Comparison of ENCODE assay signal across 26 mouse cellular contexts in the genomic region with DNA sequence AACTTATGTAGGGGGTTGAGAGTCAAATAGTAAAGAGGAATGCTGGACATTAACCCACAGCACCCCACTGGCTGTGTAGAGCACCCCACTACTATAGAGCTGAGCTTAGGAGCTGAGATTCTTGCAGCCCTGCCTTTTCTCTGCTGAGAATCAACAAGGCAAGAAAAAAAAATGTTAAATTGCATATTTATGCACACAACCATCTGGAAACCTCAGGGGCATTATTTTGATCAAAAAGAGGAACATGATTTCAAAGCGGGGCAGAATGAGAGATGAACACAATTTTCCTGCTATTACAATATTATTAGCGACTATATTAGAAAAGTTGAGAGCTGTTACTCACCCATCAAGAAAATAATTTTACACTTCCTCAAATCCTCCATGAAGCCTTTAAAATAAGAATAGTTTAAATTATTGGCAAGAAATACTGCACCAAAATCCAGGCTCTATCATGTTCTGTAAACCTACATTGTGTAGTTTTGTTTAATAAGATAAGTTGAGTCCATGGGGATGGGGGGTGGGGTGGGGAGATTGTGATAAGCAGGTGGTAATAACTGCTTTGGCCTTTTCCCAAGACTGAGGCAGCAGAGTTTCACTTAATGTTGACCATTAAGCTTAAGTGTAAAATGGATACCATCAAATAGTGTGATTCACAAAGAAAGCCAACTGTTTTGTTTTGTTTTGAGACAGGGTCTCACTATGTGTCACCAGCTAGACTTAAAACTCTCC.
DNase-seq lines count a peak whose midpoint lies in the region; ATAC-seq and TF ChIP-seq lines count a peak whose summit lies in the region.
"Had no signal": no experiment of that assay in that cellular context is flagged by ENCODE, and none has a peak within 500 bp of the region (broad histone marks: within the 10 kb centered on the region; RNA-seq: fewer than 3 reads in every experiment).

No protein-coding gene starts in this region.

- no peak for TF ChIP-seq CTCF in liver, postnatal 0 days (IDR thresholded peaks at IDR 0.05; ENCODE audit: low read depth)

- no peak for DNase-seq in liver, postnatal 0 days
- DNase-seq in liver, result no peak
- DNase-seq in layer of hippocampus, adult 9-11 months, result no peak
- DNase-seq in cerebellum, adult 8-10 months, result no peak
- DNase-seq: adrenal gland, adult 2 months; adrenal gland, postnatal 10 days; adrenal gland, postnatal 25 days; B cell, adult 2 months; cerebellum, adult 11 months; cerebellum, adult 18-20 months; cerebellum, adult 9-10 months; cerebellum, postnatal 10 days; cerebellum, postnatal 25 days; embryo, embryonic 11 days had no signal

- H3K4me2 ChIP-seq in liver, postnatal 0 days (ENCODE audit: low read depth, low read length), result no peak overlapping the region
- H3K4me2 ChIP-seq: embryonic facial prominence, embryonic 13.5 days; embryonic facial prominence, embryonic 15.5 days; forebrain, embryonic 12.5 days had no signal

- H3K4me3 ChIP-seq in liver, postnatal 0 days (ENCODE audit: low read depth, low read length), result no peak overlapping the region
- H3K4me3 ChIP-seq: embryonic facial prominence, embryonic 13.5 days; embryonic facial prominence, embryonic 15.5 days; erythroblast, embryonic 14.5 days; forebrain, embryonic 10.5 days; forebrain, embryonic 12.5 days had no signal

- H3K27ac ChIP-seq in liver, postnatal 0 days (ENCODE audit: low read depth), result no peak overlapping the region
- H3K27ac ChIP-seq: embryonic facial prominence, embryonic 13.5 days; embryonic facial prominence, embryonic 15.5 days; forebrain, embryonic 10.5 days; forebrain, embryonic 12.5 days had no signal

- TF ChIP-seq EP300 in liver, postnatal 0 days (IDR thresholded peaks at IDR 0.05; ENCODE audit: low read depth), result peak; percentile 19; the same call in 1 of the 2 replicates

- H3K27me3 ChIP-seq in liver, postnatal 0 days (ENCODE audit: insufficient read depth, low read length), result no peaks in the 10 kb centered on the region
- H3K27me3 ChIP-seq: embryonic facial prominence, embryonic 13.5 days; embryonic facial prominence, embryonic 15.5 days; forebrain, embryonic 12.5 days; Patski had no signal

- no peaks in the 10 kb centered on the region for H3K9me3 ChIP-seq in liver, postnatal 0 days (ENCODE audit: low read length)
- H3K9me3 ChIP-seq: embryonic facial prominence, embryonic 13.5 days; embryonic facial prominence, embryonic 15.5 days; forebrain, embryonic 10.5 days; forebrain, embryonic 12.5 days; G1E had no signal

- no peak for ATAC-seq in liver, postnatal 0 days
- peak; percentile 18; the same call in 1 of the 2 replicates for ATAC-seq in common myeloid progenitor, adult 5-6 weeks (replicated peaks; ENCODE audit: low read depth, poor library complexity, severe bottlenecking)
- peak; percentile 59 for ATAC-seq in megakaryocyte-erythroid progenitor cell, adult 5-6 weeks (replicated peaks; ENCODE audit: low FRiP score, low TSS enrichment, poor library complexity, severe bottlenecking)
- ATAC-seq: CD4-positive, CD25-positive, alpha-beta regulatory T cell, adult 4 months; forebrain, embryonic 14.5 days; forebrain, embryonic 16.5 days; Patski had no signal

- no peak overlapping the region for H3K9ac ChIP-seq in liver, postnatal 0 days (replicated peaks)
- H3K9ac ChIP-seq: embryonic facial prominence, embryonic 13.5 days; embryonic facial prominence, embryonic 15.5 days; forebrain, embryonic 12.5 days had no signal

- no peaks in the 10 kb centered on the region for H3K4me1 ChIP-seq in liver, postnatal 0 days (ENCODE audit: insufficient read depth)
- H3K4me1 ChIP-seq: embryonic facial prominence, embryonic 13.5 days; embryonic facial prominence, embryonic 15.5 days had no signal

- no peaks in the 10 kb centered on the region for H3K36me3 ChIP-seq in liver, postnatal 0 days (replicated peaks; ENCODE audit: insufficient read depth, low read length)
- H3K36me3 ChIP-seq: embryonic facial prominence, embryonic 13.5 days; embryonic facial prominence, embryonic 15.5 days; forebrain, embryonic 10.5 days; forebrain, embryonic 12.5 days; G1E had no signal

- 49% methylated on average over 2 of the region's 2 CpGs for WGBS in liver, postnatal 0 days (ENCODE audit: insufficient replicate concordance)
